Mouse (Mus musculus) ES-E14 (cell line): Measurements from ENCODE around the gene Mybbp1a.

Experiments used
- CHD2 ChIP-seq: IDR thresholded peaks from 2 replicates; pipeline ENCODE4 v1.6.1; 2014; ENCODE audit warnings: mild to moderate bottlenecking, low read depth, low read length, inconsistent platforms
- MAFK ChIP-seq: IDR thresholded peaks from 2 replicates; pipeline ENCODE4 v1.6.1; 2014; ENCODE audit warnings: mild to moderate bottlenecking, low read depth, low read length, inconsistent platforms; ENCODE audit not compliant: insufficient read depth
- ZC3H11A ChIP-seq: IDR thresholded peaks from 2 replicates; pipeline ENCODE4 v1.6.1; 2012; ENCODE audit warnings: low read depth, mild to moderate bottlenecking, inconsistent platforms, low read length, borderline replicate concordance
- ZNF384 ChIP-seq: IDR thresholded peaks from 2 replicates; pipeline ENCODE4 v1.6.1; 2012; ENCODE audit warnings: low read depth, low read length, inconsistent platforms

GRCm38 (mm10) chr11:72420460-72421122 lies 20.6 kb upstream of the Mybbp1a start:
- TF ChIP-seq MAFK (no peak), ZNF384 (no peak), CHD2 (no peak; the same call in 1 of the 2 replicates), ZC3H11A (no peak)
